Comparison of ENCODE assay signal across 19 mouse cellular contexts in the genomic region with DNA sequence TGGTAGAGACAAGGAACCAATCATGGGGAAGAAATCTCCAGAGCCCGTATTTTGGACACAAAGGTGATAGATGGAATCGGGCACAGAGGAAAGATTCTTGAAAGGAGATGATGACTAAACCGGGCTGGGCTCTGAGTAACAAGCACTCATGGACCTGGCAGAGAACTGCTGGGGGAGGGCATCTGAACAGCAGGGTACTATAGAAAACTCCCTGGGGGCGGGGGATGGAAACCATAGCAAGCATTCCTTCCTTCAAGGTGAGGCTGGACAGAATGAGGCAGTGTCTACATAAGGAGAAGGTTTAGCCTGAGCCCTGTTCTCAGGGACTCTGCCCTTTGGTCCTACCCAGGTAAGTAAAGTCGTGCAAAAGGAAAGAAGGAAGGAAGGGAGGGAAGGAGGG. TPM values are rescaled to one million over a fixed set of nuclear protein-coding genes. Genes with fewer than 3 reads are reported as not detected.
DNase-seq lines count a peak whose midpoint lies in the region; ATAC-seq lines count a peak whose summit lies in the region.
"Had no signal": no experiment of that assay in that cellular context is flagged by ENCODE, and none has a peak within 500 bp of the region (broad histone marks: within the 10 kb centered on the region; RNA-seq: fewer than 3 reads in every experiment).

No protein-coding gene starts in this region.

- H3K9ac ChIP-seq in stomach, embryonic 16.5 days (ENCODE audit: low read length): no peak overlapping the region
- no peak overlapping the region for H3K9ac ChIP-seq in forebrain, embryonic 15.5 days (replicated peaks)
- H3K9ac ChIP-seq: heart, embryonic 15.5 days; limb, embryonic 13.5 days; liver, embryonic 14.5 days; midbrain, embryonic 13.5 days had no signal

- peaks cover 30% of the 10 kb centered on the region for H3K4me1 ChIP-seq in stomach, embryonic 16.5 days (ENCODE audit: control insufficient read depth, insufficient read depth, low read length)
- H3K4me1 ChIP-seq in heart, embryonic 10.5 days: peaks cover 57% of the 10 kb centered on the region
- H3K4me1 ChIP-seq in forebrain, embryonic 15.5 days: no peaks in the 10 kb centered on the region
- H3K4me1 ChIP-seq: midbrain, embryonic 13.5 days had no signal

- peak; percentile 89 for ATAC-seq in frontal cortex, adult (ENCODE audit: low TSS enrichment)
- peak; percentile 36; the same call in 1 of the 2 replicates for ATAC-seq in stomach, embryonic 16.5 days (ENCODE audit: insufficient read depth, low FRiP score)
- ATAC-seq in forebrain, embryonic 15.5 days (replicated peaks): no peak
- ATAC-seq: midbrain, embryonic 13.5 days; Patski had no signal

- H3K27me3 ChIP-seq in stomach, embryonic 16.5 days (ENCODE audit: control insufficient read depth, insufficient read depth, low read length): no peaks in the 10 kb centered on the region
- H3K27me3 ChIP-seq in heart, embryonic 10.5 days (ENCODE audit: insufficient read depth, poor library complexity, severe bottlenecking): no peaks in the 10 kb centered on the region
- no peaks in the 10 kb centered on the region for H3K27me3 ChIP-seq in forebrain, embryonic 15.5 days
- H3K27me3 ChIP-seq: heart, embryonic 15.5 days; limb, embryonic 13.5 days; midbrain, embryonic 13.5 days; Patski had no signal

- H3K36me3 ChIP-seq in stomach, embryonic 16.5 days (ENCODE audit: control insufficient read depth, insufficient read depth, low read length): no peaks in the 10 kb centered on the region
- no peaks in the 10 kb centered on the region for H3K36me3 ChIP-seq in heart, embryonic 10.5 days
- no peaks in the 10 kb centered on the region for H3K36me3 ChIP-seq in forebrain, embryonic 15.5 days
- H3K36me3 ChIP-seq: heart, embryonic 15.5 days; limb, embryonic 13.5 days; midbrain, embryonic 13.5 days had no signal

- WGBS in stomach, embryonic 16.5 days: 66% methylated on average over 5 of the region's 5 CpGs
- WGBS in heart, embryonic 10.5 days: 80% methylated on average over 5 of the region's 5 CpGs
- WGBS in forebrain, embryonic 15.5 days: 60% methylated on average over 5 of the region's 5 CpGs

- peak overlapping the region; percentile 26; the same call in 1 of the 2 replicates for H3K27ac ChIP-seq in stomach, embryonic 16.5 days (ENCODE audit: low read length)
- H3K27ac ChIP-seq in heart, embryonic 10.5 days: no peak overlapping the region
- no peak overlapping the region for H3K27ac ChIP-seq in forebrain, embryonic 15.5 days (replicated peaks)
- H3K27ac ChIP-seq: gastrocnemius, adult 2 months; heart, embryonic 15.5 days; limb, embryonic 13.5 days; liver, embryonic 14.5 days; midbrain, embryonic 13.5 days had no signal

- H3K4me2 ChIP-seq in stomach, embryonic 16.5 days (ENCODE audit: low read depth, low read length): no peak overlapping the region
- H3K4me2 ChIP-seq in forebrain, embryonic 15.5 days (replicated peaks): no peak overlapping the region
- H3K4me2 ChIP-seq: heart, embryonic 15.5 days; limb, embryonic 13.5 days; midbrain, embryonic 13.5 days had no signal

- no peak overlapping the region for H3K4me3 ChIP-seq in stomach, embryonic 16.5 days (replicated peaks; ENCODE audit: low read length)
- no peak overlapping the region for H3K4me3 ChIP-seq in heart, embryonic 10.5 days
- no peak overlapping the region for H3K4me3 ChIP-seq in forebrain, embryonic 15.5 days
- H3K4me3 ChIP-seq: gastrocnemius, adult 2 months; heart, embryonic 15.5 days; limb, embryonic 13.5 days; midbrain, embryonic 13.5 days had no signal

- no peak for DNase-seq in frontal cortex, postnatal 14 days (ENCODE audit: low spot score in 2 of 2)
- DNase-seq in right cerebral cortex, adult 18-20 months: peak; percentile 63
- no peak for DNase-seq in right cerebral cortex, postnatal 4 days
- peak; percentile 17 to 49 for DNase-seq in left cerebral cortex, postnatal 36 days (ENCODE audit: low spot score in 2 of 2)
- DNase-seq in heart, embryonic 10.5 days (ENCODE audit: low spot score): no peak
- DNase-seq: cerebellum, adult 9-11 months; gastrocnemius, adult 2 months; heart, adult 11 months; kidney, adult 9 months; thymus, postnatal 4 days had no signal

- intact Hi-C loops in left cerebral cortex, postnatal 36 days (cut with DNase I): no loop called here

- H3K9me3 ChIP-seq in stomach, embryonic 16.5 days (replicated peaks; ENCODE audit: control insufficient read depth, low read length): no peaks in the 10 kb centered on the region
- no peaks in the 10 kb centered on the region for H3K9me3 ChIP-seq in heart, embryonic 10.5 days
- H3K9me3 ChIP-seq in forebrain, embryonic 15.5 days: no peaks in the 10 kb centered on the region
- H3K9me3 ChIP-seq: heart, embryonic 15.5 days; limb, embryonic 13.5 days; midbrain, embryonic 13.5 days had no signal

RNA-seq across cellular contexts. Expression of a gene that starts 45.2 kb away (rescaled TPM):
- total RNA-seq in left cerebral cortex, postnatal 36 days (2021): 1 to 10 TPM; 3.1 TPM
- polyA plus RNA-seq in stomach, embryonic 16.5 days (2015; fragmentation: Nextera tagmentation; extraction: Ambion mirVana): 5.3 and 7.8 TPM in 2 replicates
- 0.85 and 1.3 TPM in 2 replicates for polyA plus RNA-seq in heart, embryonic 10.5 days (2016; fragmentation: Nextera tagmentation; extraction: Ambion mirVana)
- 0.10 and 0.28 TPM in 2 replicates for polyA plus RNA-seq in forebrain, embryonic 15.5 days (2015; fragmentation: Nextera tagmentation; extraction: Ambion mirVana)
- total RNA-seq: megakaryocyte progenitor cell, adult 5-6 weeks had no signal
- polyA plus RNA-seq: Patski had no signal

RNA-seq across cellular contexts. Expression of a gene that starts 59.9 kb away (rescaled TPM):
- total RNA-seq in left cerebral cortex, postnatal 36 days (2021): 100 to 1,000 TPM; 119 to 122 TPM
- polyA plus RNA-seq in stomach, embryonic 16.5 days (2015; fragmentation: Nextera tagmentation; extraction: Ambion mirVana): 42.4 and 43.8 TPM in 2 replicates
- 45.9 and 57.1 TPM in 2 replicates for polyA plus RNA-seq in heart, embryonic 10.5 days (2016; fragmentation: Nextera tagmentation; extraction: Ambion mirVana)
- polyA plus RNA-seq in forebrain, embryonic 15.5 days (2015; fragmentation: Nextera tagmentation; extraction: Ambion mirVana): 69.3 and 75.5 TPM in 2 replicates

Comparison
In these comparisons a context has a peak if more than half of its experiments do, and no peak if none do; other contexts are left out.
1. DNase-seq: peak in right cerebral cortex, adult 18-20 months (single experiment) and left cerebral cortex, postnatal 36 days (2 of 2); none in frontal cortex, postnatal 14 days (0 of 2), right cerebral cortex, postnatal 4 days (single experiment) and heart, embryonic 10.5 days (single experiment).